Mouse (Mus musculus) cortical plate, adult 2 months (tissue): ENCODE measurements around the gene Trpm3.

ENCODE experiments used
- CTCF ChIP-seq: fragments of 200-500 bp; IDR thresholded peaks from 2 replicates; pipeline ENCODE4 v1.5.1; 2011; ENCODE audit warnings: mild to moderate bottlenecking, control low read depth, low read length; ENCODE audit not compliant: insufficient read depth; ENCODE audit errors: extremely low read depth
- POLR2A ChIP-seq: fragments of 200-500 bp; IDR thresholded peaks from 2 replicates; pipeline ENCODE4 v1.6.1; 2011; ENCODE audit warnings: mild to moderate bottlenecking, low read length, control low read depth; ENCODE audit not compliant: insufficient read depth; ENCODE audit errors: extremely low read depth

GRCm38 (mm10) chr19:22448340-22449288 lies 309.8 kb downstream of the Trpm3 start:
- TF ChIP-seq POLR2A (no peak), CTCF (no peak)
